Mouse (Mus musculus) bone marrow macrophage, adult 2 months (primary cell): ENCODE data around the gene Hnf1b. TPM values are rescaled to one million over a fixed set of nuclear protein-coding genes. Genes with fewer than 3 reads are reported as not detected.

Source experiments
- H3K27ac ChIP-seq: 2 replicates; pipeline ENCODE4 v1.5.1; 2012; ENCODE audit warnings: low read depth, low read length; ENCODE audit not compliant: insufficient read depth
- H3K4me1 ChIP-seq: 2 replicates; pipeline ENCODE4 v1.6.1; 2012; ENCODE audit warnings: low read length; ENCODE audit not compliant: control insufficient read depth, insufficient read depth
- H3K4me3 ChIP-seq: 2 replicates; pipeline ENCODE4 v1.5.1; 2012; ENCODE audit warnings: mild to moderate bottlenecking, low read length, moderate library complexity; ENCODE audit not compliant: insufficient read depth
- CTCF ChIP-seq: IDR thresholded peaks from 2 replicates; pipeline ENCODE4 v1.5.1; 2012; ENCODE audit warnings: low read depth, mild to moderate bottlenecking, low read length, moderate library complexity
- POLR2A ChIP-seq: IDR thresholded peaks from 2 replicates; pipeline ENCODE4 v1.6.1; 2012; ENCODE audit warnings: mild to moderate bottlenecking, low read depth, low read length, borderline replicate concordance
- polyA plus RNA-seq: library from polyadenylated mRNA; stranded (reverse); fragments of >200 nt; gene quantifications from 2 replicates; pipeline ENCODE4 v1.2.4, GENCODE M21; 2012; ENCODE audit not compliant: missing spikeins, insufficient read depth, insufficient read length

Hnf1b gene
- polyA plus RNA-seq, result not detected in 2 replicates

GRCm38 (mm10) chr11:83849529-83850335 is at the start of gene Hnf1b:
Gene Hnf1b, plus strand, starts transcription at chr11:83850063.
- TF ChIP-seq POLR2A (no peak), CTCF (no peak)
- no peaks in the 10 kb centered on the region; the same call in 1 of the 2 replicates for H3K4me1 ChIP-seq
- H3K27ac ChIP-seq, result no peak within 1 kb of the TSS
- H3K4me3 ChIP-seq, result peak within 1 kb of the TSS; percentile 30

GRCm38 (mm10) chr11:83802166-83802565 is 47.7 kb upstream of the Hnf1b start:
- Histone ChIP-seq H3K4me1 (no peaks in the 10 kb centered on the region), H3K4me3 (no peak overlapping the region), H3K27ac (no peak overlapping the region)
- no peak for TF ChIP-seq CTCF
- TF ChIP-seq POLR2A, result no peak

DNA sequence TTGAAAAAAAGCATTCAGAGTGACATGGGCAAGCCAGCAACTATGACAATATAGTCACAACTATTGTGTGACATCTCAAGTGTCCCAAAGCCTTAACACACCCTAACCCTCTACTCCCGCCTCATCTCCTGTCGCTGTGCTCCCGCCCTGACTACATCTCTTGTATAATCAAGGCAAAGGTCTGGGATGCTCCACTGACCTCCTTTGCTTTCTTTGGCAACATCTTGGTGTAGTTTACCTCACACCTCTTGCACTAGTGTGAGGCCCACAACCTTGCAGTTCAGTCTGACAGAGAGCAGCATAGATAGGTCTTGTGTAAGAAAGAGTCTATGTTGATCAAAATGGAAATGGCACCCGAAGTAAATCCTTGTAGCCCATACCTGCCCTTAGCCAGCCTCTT is 47.3 kb upstream of the Hnf1b start:
- Histone ChIP-seq H3K4me3 (no peak overlapping the region), H3K4me1 (no peaks in the 10 kb centered on the region), H3K27ac (no peak overlapping the region)
- TF ChIP-seq POLR2A (no peak), CTCF (no peak)

GRCm38 (mm10) chr11:83810441-83810840 is 39.4 kb upstream of the Hnf1b start:
- TF ChIP-seq CTCF (no peak), POLR2A (no peak)
- H3K27ac ChIP-seq, result no peak overlapping the region
- no peaks in the 10 kb centered on the region for H3K4me1 ChIP-seq
- H3K4me3 ChIP-seq, result no peak overlapping the region

GRCm38 (mm10) chr11:83815191-83815590 is 34.7 kb upstream of the Hnf1b start:
- H3K4me3 ChIP-seq, result no peak overlapping the region
- no peaks in the 10 kb centered on the region for H3K4me1 ChIP-seq
- no peak overlapping the region for H3K27ac ChIP-seq
- no peak for TF ChIP-seq POLR2A
- TF ChIP-seq CTCF, result no peak

- TF ChIP-seq POLR2A (no peak), CTCF (peak; percentile 63)
- Histone ChIP-seq H3K4me1 (no peaks in the 10 kb centered on the region), H3K27ac (no peak overlapping the region), H3K4me3 (no peak overlapping the region)
Observed at GRCm38 (mm10) chr11:83815628-83816027, 34.2 kb upstream of the Hnf1b start.

DNA sequence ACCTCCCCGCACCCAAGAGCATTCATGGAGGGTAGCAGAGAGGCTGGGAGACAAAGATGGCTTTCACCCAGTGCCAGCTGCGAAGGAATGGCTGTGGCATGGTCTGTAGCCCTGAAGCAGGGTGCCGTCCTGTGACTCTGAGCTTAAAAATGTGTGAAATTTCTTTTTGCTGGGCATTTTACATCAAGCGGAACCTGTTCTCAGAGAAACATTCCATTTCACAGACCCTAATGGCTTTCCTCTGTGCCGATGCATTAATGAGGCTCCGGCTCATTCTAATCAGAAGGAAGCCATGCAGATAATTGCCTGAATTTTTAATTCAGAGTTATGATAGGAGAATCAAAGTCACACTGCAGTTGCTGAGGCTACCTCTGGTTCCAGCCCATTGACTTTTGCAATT is 32.8 kb upstream of the Hnf1b start:
- no peak overlapping the region for H3K4me3 ChIP-seq

DNA sequence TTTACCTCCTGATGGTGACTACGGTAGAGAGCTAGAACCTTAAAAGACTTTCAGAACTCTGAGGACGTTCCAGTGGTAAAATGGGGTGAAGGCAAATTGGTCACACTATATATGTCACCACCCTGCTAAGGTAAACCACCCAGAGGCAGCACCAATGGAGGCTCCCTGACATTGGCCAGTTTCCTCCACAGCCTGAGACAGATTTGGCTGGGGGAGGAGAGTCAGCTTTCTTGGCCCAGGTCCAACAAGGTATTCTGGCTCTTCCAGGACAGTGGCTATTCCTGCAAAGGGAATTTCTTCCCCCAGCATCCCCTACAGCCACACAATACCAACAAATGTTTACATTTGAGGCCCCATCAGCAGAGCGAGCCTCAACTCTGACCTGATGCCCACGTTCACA is 31.9 kb upstream of the Hnf1b start:
- H3K4me3 ChIP-seq, result no peak overlapping the region
- H3K4me1 ChIP-seq, result no peaks in the 10 kb centered on the region
- TF ChIP-seq POLR2A (no peak), CTCF (no peak)
- H3K27ac ChIP-seq, result no peak overlapping the region

More for the DNA sequence above, 32.8 kb upstream of the Hnf1b start:
- Histone ChIP-seq H3K4me1 (no peaks in the 10 kb centered on the region), H3K27ac (no peak overlapping the region)
- TF ChIP-seq CTCF, result no peak
- TF ChIP-seq POLR2A, result no peak

GRCm38 (mm10) chr11:83818591-83819127 is 31.2 kb upstream of the Hnf1b start:
- TF ChIP-seq POLR2A (no peak), CTCF (no peak)
- Histone ChIP-seq H3K27ac (no peak overlapping the region), H3K4me3 (no peak overlapping the region), H3K4me1 (no peaks in the 10 kb centered on the region)

DNA sequence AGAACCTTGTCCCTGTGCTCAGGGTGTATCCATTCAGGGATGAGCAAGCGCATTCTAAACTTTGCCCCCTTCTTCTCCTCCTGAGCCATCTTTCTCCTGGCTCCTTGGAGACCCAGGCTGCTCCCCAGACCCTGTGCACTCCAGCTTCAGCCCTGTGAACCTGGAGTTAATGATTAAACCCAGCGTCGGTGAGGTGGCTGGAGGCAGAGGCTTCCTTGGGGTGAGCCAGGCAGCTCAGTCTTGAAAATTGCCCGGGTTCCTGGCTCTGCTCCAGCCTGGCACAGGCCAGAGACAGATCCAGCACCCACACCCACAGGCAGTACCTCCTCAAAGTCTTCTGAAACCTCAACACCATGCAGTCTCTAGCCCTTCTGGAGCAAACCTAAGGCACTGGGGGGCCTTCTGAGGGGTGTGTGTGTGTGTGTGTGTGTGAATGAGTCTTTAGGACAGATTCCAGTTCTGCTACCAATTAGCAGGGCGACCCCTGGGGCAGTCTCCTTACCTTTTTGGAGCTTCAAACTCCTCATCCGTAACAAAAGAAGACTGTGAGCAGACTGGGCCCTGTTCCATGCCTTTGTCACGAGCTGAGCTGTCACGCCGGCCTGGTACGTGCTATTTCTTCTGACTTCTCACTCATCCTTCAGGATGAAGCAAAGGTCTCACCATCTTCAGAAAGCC is 29.9 kb upstream of the Hnf1b start:
- H3K27ac ChIP-seq, result no peak overlapping the region
- no peak overlapping the region for H3K4me3 ChIP-seq
- TF ChIP-seq POLR2A (no peak), CTCF (no peak)
- no peaks in the 10 kb centered on the region for H3K4me1 ChIP-seq
